Mouse (Mus musculus) thymus, adult 2 months (tissue): ENCODE data around the gene Gm20521. TPM values are rescaled to one million over a fixed set of nuclear protein-coding genes. Genes with fewer than 3 reads are reported as not detected.
A peak's percentile ranks its signal among the peaks of the same experiment; 100 is the strongest.

Experiments used
- DNase-seq: peaks from one replicate; pipeline ENCODE4 v3.0.0; 2021
- H3K27ac ChIP-seq: fragments of 200-500 bp; 2 replicates; pipeline ENCODE4 v1.5.1; 2012; ENCODE audit warnings: low read length, control low read depth; ENCODE audit not compliant: control insufficient read depth, insufficient read depth
- H3K27me3 ChIP-seq: fragments of 200-500 bp; 2 replicates; pipeline ENCODE4 v1.6.1; 2012; ENCODE audit warnings: mild to moderate bottlenecking, low read length, moderate library complexity, mixed read lengths; ENCODE audit not compliant: control insufficient read depth, insufficient read depth
- H3K36me3 ChIP-seq: fragments of 200-500 bp; 2 replicates; pipeline ENCODE4 v1.6.1; 2012; ENCODE audit warnings: mild to moderate bottlenecking, low read length, moderate library complexity; ENCODE audit not compliant: control insufficient read depth, insufficient read depth
- H3K4me1 ChIP-seq: fragments of 200-500 bp; replicated peaks from 2 replicates; pipeline ENCODE4 v1.6.1; 2012; ENCODE audit warnings: low read length; ENCODE audit not compliant: control insufficient read depth, insufficient read depth
- H3K4me3 ChIP-seq: fragments of 200-500 bp; 2 replicates; pipeline ENCODE4 v1.5.1; 2012; ENCODE audit warnings: mild to moderate bottlenecking, low read length, control low read depth, moderate library complexity; ENCODE audit not compliant: control insufficient read depth, insufficient read depth
- CTCF ChIP-seq: fragments of 200-500 bp; IDR thresholded peaks from 2 replicates; pipeline ENCODE4 v1.5.1; 2012; ENCODE audit warnings: mild to moderate bottlenecking, control low read depth, low read length, moderate library complexity, borderline replicate concordance; ENCODE audit not compliant: control insufficient read depth, poor library complexity, insufficient read depth; ENCODE audit errors: extremely low read depth
- POLR2A ChIP-seq: fragments of 200-500 bp; IDR thresholded peaks from 2 replicates; pipeline ENCODE4 v1.6.1; 2012; ENCODE audit warnings: mild to moderate bottlenecking, low read length, control low read depth, moderate library complexity; ENCODE audit not compliant: control insufficient read depth, poor library complexity, insufficient read depth; ENCODE audit errors: extremely low read depth
- WGBS: fragments of 180-500 bp; shearing (Covaris S2); methylation state at CpG from one replicate; pipeline ENCODE4 v1.1.7; 2018; 5-methylcytosine and 5-hydroxymethylcytosine counted together
- polyA plus RNA-seq: library from polyadenylated mRNA; depleted of rRNA; stranded (reverse); fragments of >200 nt; gene quantifications from 2 replicates; pipeline ENCODE4 v1.2.3, GENCODE M21; 2012

Gene Gm20521
- polyA plus RNA-seq, 1 experiment = 1.9 TPM

DNA sequence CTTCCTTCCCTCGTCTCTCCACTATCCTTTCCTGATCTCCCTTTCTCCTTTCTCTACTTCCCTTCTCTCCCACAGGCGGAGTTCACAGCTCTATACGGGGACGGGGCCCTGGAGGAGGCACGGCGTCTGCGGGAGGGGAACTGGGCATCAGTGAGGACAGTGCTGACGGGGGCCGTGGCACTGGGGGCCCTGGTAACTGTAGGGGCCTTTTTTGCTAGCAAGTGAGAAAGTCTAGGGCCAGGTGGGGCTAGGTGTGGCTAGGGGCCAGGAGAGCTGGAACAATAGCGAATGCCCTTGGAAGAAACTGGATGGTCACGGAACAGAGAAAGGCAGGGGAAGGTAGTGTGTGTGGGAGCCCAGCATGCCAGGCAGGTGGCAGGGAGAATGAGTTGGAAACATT is 2.1 kb downstream of the Gm20521 start:
- H3K27ac ChIP-seq = no peak overlapping the region
- no peaks in the 10 kb centered on the region for H3K27me3 ChIP-seq
- 97% methylated on average over 11 of the region's 11 CpGs for WGBS
- peaks cover 22% of the 10 kb centered on the region for H3K4me1 ChIP-seq
- no peak overlapping the region for H3K4me3 ChIP-seq
- TF ChIP-seq CTCF (no peak), POLR2A (no peak)
- no peaks in the 10 kb centered on the region for H3K36me3 ChIP-seq
- DNase-seq = no peak

DNA sequence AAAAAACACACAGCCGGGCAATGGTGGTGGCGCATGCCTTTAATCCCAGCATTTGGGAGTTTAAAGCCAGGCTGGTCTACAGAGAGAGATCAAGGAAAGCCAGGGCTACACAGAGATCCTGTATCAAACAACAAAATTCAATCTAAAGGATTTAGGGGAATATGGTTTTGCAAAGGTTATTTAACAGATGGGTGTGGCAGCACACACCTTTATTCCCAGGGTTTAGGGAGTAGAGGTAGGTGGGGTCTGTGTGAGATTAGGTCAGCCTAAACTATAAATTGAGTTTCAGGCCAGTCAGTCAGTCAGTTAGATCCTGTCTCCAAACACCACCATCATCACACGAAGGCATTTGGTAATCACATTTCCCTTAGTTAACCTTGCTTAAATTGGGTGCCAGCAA is 9.0 kb downstream of the Gm20521 start, which contains the start of gene Pabpn1:
Pabpn1 (plus strand) TSS at position 301 of the 400 bp plus-strand sequence.
- H3K4me3 ChIP-seq = no peak within 1 kb of the TSS
- 95% methylated on average over 3 of the region's 3 CpGs for WGBS
- H3K27ac ChIP-seq = no peak within 1 kb of the TSS
- no peaks in the 10 kb centered on the region for H3K27me3 ChIP-seq
- no peak for DNase-seq
- TF ChIP-seq CTCF = no peak
- no peak for TF ChIP-seq POLR2A
- peaks cover 2% of the 10 kb centered on the region; the same call in 1 of the 2 replicates for H3K4me1 ChIP-seq
- peaks cover 17% of the 10 kb centered on the region for H3K36me3 ChIP-seq

DNA sequence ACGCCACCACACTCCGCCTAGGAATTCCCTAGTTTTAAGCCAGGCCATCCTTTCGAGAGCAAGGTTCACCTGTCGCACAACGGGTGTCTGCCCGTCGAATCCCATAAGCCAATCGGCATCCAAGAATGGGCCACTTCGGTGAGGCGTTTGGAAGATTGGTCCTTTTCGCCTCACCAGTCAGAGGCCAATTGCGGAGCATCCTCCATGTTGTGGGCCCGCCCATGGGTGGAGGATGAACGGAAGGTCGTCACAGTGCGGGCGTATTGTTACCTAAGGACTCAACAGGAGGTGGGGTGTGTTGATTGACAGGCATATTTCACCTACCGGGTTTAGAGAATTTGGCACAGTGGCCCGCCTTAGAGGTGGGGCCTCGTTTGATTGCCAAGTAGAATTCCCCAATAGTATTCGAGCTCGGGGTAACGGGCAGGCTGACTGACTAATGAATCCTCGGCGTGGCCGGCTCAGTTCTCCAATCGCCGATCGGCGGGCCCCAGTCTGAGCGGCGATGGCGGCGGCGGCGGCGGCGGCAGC is 10.5 kb downstream of the Gm20521 start:
- H3K27ac ChIP-seq = peak overlapping the region; percentile 44; the same call in 1 of the 2 replicates
- DNase-seq = peak; percentile 98
- H3K4me1 ChIP-seq = peaks cover 2% of the 10 kb centered on the region; the same call in 1 of the 2 replicates
- no peaks in the 10 kb centered on the region for H3K27me3 ChIP-seq
- TF ChIP-seq CTCF (0 out of 2 replicates have a peak, but pooled peaks have one; percentile 21), POLR2A (peak; percentile 67; the same call in 1 of the 2 replicates)
- H3K4me3 ChIP-seq = peak overlapping the region; percentile 51
- peaks cover 24% of the 10 kb centered on the region for H3K36me3 ChIP-seq
- under 1% methylated on average over 38 of the region's 38 CpGs for WGBS

DNA sequence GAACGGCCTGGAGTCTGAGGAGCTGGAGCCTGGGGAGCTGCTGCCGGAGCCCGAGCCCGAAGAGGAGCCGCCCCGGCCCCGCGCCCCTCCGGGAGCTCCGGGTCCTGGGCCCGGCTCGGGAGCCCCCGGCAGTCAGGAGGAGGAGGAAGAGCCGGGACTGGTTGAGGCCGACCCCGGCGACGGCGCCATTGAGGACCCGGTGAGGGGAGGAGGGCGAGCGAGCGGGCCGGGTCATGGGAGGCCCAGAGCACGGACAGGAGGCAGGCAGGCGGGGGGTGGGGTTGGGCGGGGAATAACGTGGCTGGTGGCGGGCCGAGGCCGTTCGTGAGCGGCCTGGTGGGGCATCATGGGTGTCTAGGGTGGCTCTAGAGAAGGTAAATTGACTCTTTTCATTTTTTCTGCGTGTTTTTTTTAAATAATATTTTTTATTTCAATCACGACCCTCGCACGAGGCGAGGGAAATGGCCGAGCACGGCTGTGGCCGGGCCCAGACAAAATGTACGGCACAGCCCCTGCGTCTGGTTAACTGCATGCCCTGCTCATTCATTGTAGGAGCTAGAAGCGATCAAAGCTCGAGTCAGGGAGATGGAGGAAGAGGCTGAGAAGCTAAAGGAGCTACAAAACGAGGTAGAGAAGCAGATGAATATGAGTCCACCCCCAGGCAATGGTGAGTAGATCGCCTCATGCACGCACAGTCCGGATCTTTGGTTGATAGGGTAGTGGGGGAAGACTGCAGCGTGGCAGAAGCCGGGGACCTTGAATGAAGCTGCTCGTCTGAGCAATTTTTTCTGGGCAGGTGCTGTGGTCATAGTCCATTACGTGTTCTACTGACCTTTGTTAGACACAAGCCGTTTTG is 11.3 kb downstream of the Gm20521 start:
- Histone ChIP-seq H3K4me3 (peak overlapping the region; percentile 86), H3K4me1 (peaks cover 2% of the 10 kb centered on the region; the same call in 1 of the 2 replicates), H3K27ac (peak overlapping the region; percentile 13; the same call in 1 of the 2 replicates), H3K27me3 (no peaks in the 10 kb centered on the region), H3K36me3 (peaks cover 24% of the 10 kb centered on the region)
- WGBS = under 1% methylated on average over 54 of the region's 54 CpGs
- peak; percentile 9 for DNase-seq
- TF ChIP-seq CTCF (no peak), POLR2A (no peak)

DNA sequence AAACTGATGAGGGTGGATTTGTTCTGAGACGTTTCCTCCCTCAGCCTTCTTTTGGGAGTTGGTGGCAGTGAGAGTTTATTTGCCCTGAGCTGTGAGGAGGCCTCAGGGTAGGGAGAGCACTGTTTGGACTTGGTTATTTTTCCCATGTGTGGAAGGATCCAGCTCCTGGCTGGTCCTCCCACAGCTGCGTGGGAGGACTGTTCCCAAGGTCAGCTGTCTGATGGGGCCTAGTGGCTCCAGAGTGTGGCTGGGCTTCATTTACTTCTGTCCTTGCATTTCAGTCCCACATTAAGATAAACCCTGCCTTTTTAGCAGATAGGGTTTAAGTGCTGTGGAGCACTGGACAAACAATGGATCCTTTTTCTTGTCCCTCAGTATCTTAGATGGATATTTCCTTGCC is 14.2 kb downstream of the Gm20521 start:
- no peak for DNase-seq
- Histone ChIP-seq H3K4me3 (no peak overlapping the region), H3K36me3 (peaks cover 24% of the 10 kb centered on the region), H3K27ac (no peak overlapping the region), H3K4me1 (peaks cover 2% of the 10 kb centered on the region; the same call in 1 of the 2 replicates), H3K27me3 (no peaks in the 10 kb centered on the region)
- TF ChIP-seq CTCF (no peak), POLR2A (no peak)
- 96% methylated on average over 2 of the region's 2 CpGs for WGBS

DNA sequence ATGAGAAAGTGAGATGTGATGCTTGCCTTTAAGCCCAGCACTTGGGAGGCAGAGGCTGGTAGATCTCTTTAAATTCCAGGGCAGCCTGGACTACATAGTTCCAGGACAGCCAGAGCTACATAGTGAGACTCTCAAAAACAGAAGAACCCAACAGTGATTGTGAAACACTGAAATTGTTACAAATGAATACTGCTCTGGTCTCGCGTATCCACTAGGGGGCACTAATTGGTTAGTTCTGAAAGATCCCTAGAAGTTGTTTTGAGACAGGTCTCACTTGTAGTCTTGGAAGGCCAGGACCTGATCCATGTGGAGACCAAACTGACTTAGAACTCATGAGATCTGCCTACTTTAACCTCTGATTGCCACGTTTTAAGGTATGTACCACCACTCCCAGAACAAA is 17.1 kb downstream of the Gm20521 start:
- TF ChIP-seq POLR2A = no peak
- no peak for TF ChIP-seq CTCF
- peak; percentile 57 for DNase-seq
- H3K4me3 ChIP-seq = no peak overlapping the region
- WGBS = 2% methylated on average over 3 of the region's 3 CpGs
- H3K36me3 ChIP-seq = peaks cover 24% of the 10 kb centered on the region
- no peaks in the 10 kb centered on the region for H3K27me3 ChIP-seq
- H3K4me1 ChIP-seq = no peaks in the 10 kb centered on the region
- H3K27ac ChIP-seq = no peak overlapping the region
